Mouse (Mus musculus) E14TG2a.4 (cell line): Measurements from ENCODE around the gene Pgghg.

Experiments used
- H3K27me3 ChIP-seq: 2 replicates; pipeline ENCODE4 v1.6.1; 2014; ENCODE audit warnings: low read length, control low read depth; ENCODE audit not compliant: insufficient read depth
- H3K36me3 ChIP-seq: 2 replicates; pipeline ENCODE4 v1.6.1; 2014; ENCODE audit warnings: low read length, control low read depth; ENCODE audit not compliant: insufficient read depth
- H3K4me1 ChIP-seq: replicated peaks from 2 replicates; pipeline ENCODE4 v1.6.1; 2014; ENCODE audit warnings: low read depth, low read length, control low read depth
- H3K4me3 ChIP-seq: replicated peaks from 2 replicates; pipeline ENCODE4 v1.5.1; 2014; ENCODE audit warnings: mild to moderate bottlenecking, low read length
- H3K9me3 ChIP-seq: 2 replicates; pipeline ENCODE4 v1.6.1; 2014; ENCODE audit warnings: low read length, control low read depth
- CTCF ChIP-seq: conservative IDR thresholded peaks from 2 replicates; pipeline ENCODE4 v1.5.1; 2014; ENCODE audit warnings: low read length
- NANOG ChIP-seq: IDR thresholded peaks from 2 replicates; pipeline ENCODE4 v1.6.1; 2014; ENCODE audit warnings: borderline replicate concordance, low read length, mixed read lengths
- POU5F1 ChIP-seq: IDR thresholded peaks from 2 replicates; pipeline ENCODE4 v1.6.1; 2014; ENCODE audit warnings: low read length, borderline replicate concordance

Gene Pgghg

GRCm38 (mm10) chr7:140941222-140942051 is at the start of gene Pgghg:
Pgghg (plus strand) TSS chr7:140941391.
- TF ChIP-seq NANOG = no peak
- TF ChIP-seq CTCF = peak; percentile 81
- TF ChIP-seq POU5F1 = no peak

GRCm38 (mm10) chr7:140894031-140894430 is 47.2 kb upstream of the Pgghg start:
- Histone ChIP-seq H3K36me3 (peaks cover 87% of the 10 kb centered on the region), H3K27me3 (no peaks in the 10 kb centered on the region), H3K4me3 (no peak overlapping the region), H3K9me3 (no peaks in the 10 kb centered on the region), H3K4me1 (peaks cover 25% of the 10 kb centered on the region)
- TF ChIP-seq NANOG = no peak
- no peak for TF ChIP-seq POU5F1
- TF ChIP-seq CTCF = no peak

More at GRCm38 (mm10) chr7:140941222-140942051, at the start of gene Pgghg:
- Histone ChIP-seq H3K4me1 (peaks cover 88% of the 10 kb centered on the region), H3K4me3 (peak within 1 kb of the TSS; percentile 80), H3K36me3 (peaks cover 35% of the 10 kb centered on the region), H3K9me3 (no peaks in the 10 kb centered on the region), H3K27me3 (no peaks in the 10 kb centered on the region)

- TF ChIP-seq CTCF (no peak), NANOG (no peak)
- H3K9me3 ChIP-seq = no peaks in the 10 kb centered on the region
- no peak overlapping the region for H3K4me3 ChIP-seq
These were observed 46.6 kb upstream of the Pgghg start for GRCm38 (mm10) chr7:140894611-140895010.

GRCm38 (mm10) chr7:140897863-140898262 is 43.3 kb upstream of the Pgghg start:
- peaks cover 63% of the 10 kb centered on the region for H3K36me3 ChIP-seq
- no peaks in the 10 kb centered on the region for H3K27me3 ChIP-seq
- no peaks in the 10 kb centered on the region for H3K9me3 ChIP-seq
- H3K4me3 ChIP-seq = no peak overlapping the region
- peaks cover 48% of the 10 kb centered on the region for H3K4me1 ChIP-seq
- TF ChIP-seq POU5F1 (no peak), NANOG (no peak), CTCF (no peak)

More at GRCm38 (mm10) chr7:140894611-140895010, 46.6 kb upstream of the Pgghg start:
- Histone ChIP-seq H3K4me1 (peaks cover 31% of the 10 kb centered on the region), H3K36me3 (peaks cover 87% of the 10 kb centered on the region), H3K27me3 (no peaks in the 10 kb centered on the region)

GRCm38 (mm10) chr7:140899121-140899520 is 42.1 kb upstream of the Pgghg start:
- Histone ChIP-seq H3K4me3 (no peak overlapping the region), H3K36me3 (peaks cover 52% of the 10 kb centered on the region), H3K27me3 (no peaks in the 10 kb centered on the region), H3K9me3 (no peaks in the 10 kb centered on the region), H3K4me1 (peaks cover 60% of the 10 kb centered on the region)
- TF ChIP-seq POU5F1 = no peak
- no peak for TF ChIP-seq CTCF
- no peak for TF ChIP-seq NANOG

- Histone ChIP-seq H3K27me3 (no peaks in the 10 kb centered on the region), H3K4me1 (peaks cover 69% of the 10 kb centered on the region), H3K36me3 (peaks cover 42% of the 10 kb centered on the region), H3K9me3 (no peaks in the 10 kb centered on the region), H3K4me3 (0 out of 2 replicates have a peak within 1 kb of the TSS, but pooled peaks have one; percentile 32)
- TF ChIP-seq NANOG (no peak), CTCF (no peak), POU5F1 (no peak)
These were observed 41.0 kb upstream of the Pgghg start, which contains the start of gene Cox8b for GRCm38 (mm10) chr7:140900220-140900619. Cox8b (minus strand) TSS chr7:140900446.

GRCm38 (mm10) chr7:140902036-140902875 is 38.9 kb upstream of the Pgghg start:
- Histone ChIP-seq H3K27me3 (no peaks in the 10 kb centered on the region), H3K36me3 (peaks cover 24% of the 10 kb centered on the region), H3K9me3 (no peaks in the 10 kb centered on the region), H3K4me3 (no peak overlapping the region), H3K4me1 (peaks cover 84% of the 10 kb centered on the region)
- TF ChIP-seq POU5F1 (no peak), NANOG (no peak), CTCF (no peak)

GRCm38 (mm10) chr7:140903212-140903611 is 38.0 kb upstream of the Pgghg start:
- H3K27me3 ChIP-seq = no peaks in the 10 kb centered on the region
- peak; percentile 96 for TF ChIP-seq CTCF
- TF ChIP-seq POU5F1 = no peak
- TF ChIP-seq NANOG = no peak
- peaks cover 86% of the 10 kb centered on the region for H3K4me1 ChIP-seq
- H3K4me3 ChIP-seq = 0 out of 2 replicates have a peak overlapping the region, but pooled peaks have one; percentile 1
- peaks cover 14% of the 10 kb centered on the region for H3K36me3 ChIP-seq
- no peaks in the 10 kb centered on the region for H3K9me3 ChIP-seq
